Mouse (Mus musculus): ENCODE data around the gene Pip4k2a. TPM values are rescaled to one million over a fixed set of nuclear protein-coding genes. Genes with fewer than 3 reads are reported as not detected.

Pip4k2a gene
- 9.6 and 9.9 TPM in 2 replicates for polyA plus RNA-seq (2012; rRNA removed)

GRCm38 (mm10) chr2:18998054-18998478, at the start of gene Pip4k2a, which contains the start of gene 4930426L09Rik:
Gene Pip4k2a, minus strand, starts transcription at chr2:18998126.
Gene 4930426L09Rik, plus strand, starts transcription at chr2:18998343.

Other genes with a start within 250 kb of the Pip4k2a start
- gene 4930426L09Rik, start 217 bp upstream of the Pip4k2a start, polyA plus RNA-seq (2012; rRNA removed) = 0.28 and 0.35 TPM in 2 replicates
- 0.06 and 0.10 TPM in 2 replicates for gene Armc3, start 201.2 kb upstream of the Pip4k2a start, polyA plus RNA-seq (2012; rRNA removed)